Mouse (Mus musculus) thymus, postnatal 0 days (tissue): ENCODE results near the gene Zc3hav1. TPM values are rescaled to one million over a fixed set of nuclear protein-coding genes. Genes with fewer than 3 reads are reported as not detected.

ENCODE experiments used
- DNase-seq: peaks from one replicate; pipeline ENCODE4 v3.0.0-alpha.2; 2015; ENCODE audit warnings: low spot score
- polyA plus RNA-seq: library from polyadenylated mRNA; unstranded; fragments of >200 nt; fragmentation: Nextera tagmentation; extraction: Ambion mirVana; gene quantifications from 2 replicates; pipeline ENCODE4 v1.2.1, GENCODE M21; 2015

Gene Zc3hav1
- polyA plus RNA-seq, 1 experiment from 2014 or later, result 46.3 TPM

DNA sequence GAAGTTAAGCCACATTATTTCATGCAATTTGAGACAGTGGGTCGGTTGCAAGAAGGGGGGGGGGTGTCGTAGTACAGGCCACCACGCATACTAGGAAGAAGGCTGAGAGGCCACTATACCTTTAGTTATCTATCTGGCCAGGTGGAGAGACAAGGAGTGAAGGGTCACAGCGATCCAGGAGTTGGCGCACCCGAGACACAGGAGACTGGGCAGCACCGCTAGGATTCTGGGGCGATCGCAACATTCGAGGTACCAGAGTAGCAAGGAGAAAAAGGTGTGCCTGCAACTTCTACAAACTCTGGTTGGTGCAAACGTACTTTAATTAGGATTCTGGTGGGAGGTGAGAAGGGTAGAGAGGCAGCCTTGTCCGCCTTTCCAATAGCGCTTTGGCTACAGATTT, 1.2 kb downstream of the Zc3hav1 start:
- DNase-seq, result peak; percentile 10

GRCm38 (mm10) chr6:38352451-38352850, 2.0 kb downstream of the Zc3hav1 start:
- peak; percentile 56 for DNase-seq

GRCm38 (mm10) chr6:38351930-38352329, 2.5 kb downstream of the Zc3hav1 start:
- peak; percentile 45 for DNase-seq

- no peak for DNase-seq
These were observed 4.6 kb downstream of the Zc3hav1 start for GRCm38 (mm10) chr6:38349806-38350205.

DNA sequence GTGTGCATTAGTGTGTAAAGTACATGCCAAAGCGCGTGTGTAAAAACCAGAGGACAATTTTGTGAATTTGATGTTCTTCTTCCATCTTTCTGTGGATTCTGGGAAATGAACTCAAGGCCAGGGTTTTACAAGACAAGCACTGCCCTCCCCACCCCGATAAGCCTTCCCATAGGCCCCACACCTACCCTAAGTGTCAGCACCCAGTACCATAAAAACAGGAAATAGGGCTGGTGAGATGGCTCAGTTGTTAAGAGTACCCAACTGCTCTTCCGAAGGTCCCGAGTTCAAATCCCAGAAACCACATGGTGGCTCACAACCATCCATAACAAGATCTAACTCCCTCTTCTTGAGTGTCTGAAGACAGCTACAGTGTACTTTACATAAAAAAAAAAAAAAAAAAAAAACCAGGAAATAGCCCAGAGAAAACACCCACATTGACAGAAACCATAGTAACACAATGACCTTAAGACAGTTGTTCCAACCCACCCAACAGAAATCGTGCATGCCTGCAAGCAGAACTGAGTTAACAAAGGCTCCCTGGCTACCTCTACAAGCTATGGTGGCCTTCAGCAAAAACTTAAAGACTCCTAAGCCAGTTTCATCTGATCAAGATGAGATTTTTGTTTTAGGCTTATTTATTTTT, 5.5 kb downstream of the Zc3hav1 start:
- DNase-seq, result no peak

GRCm38 (mm10) chr6:38347875-38348274, 6.5 kb downstream of the Zc3hav1 start:
- DNase-seq, result no peak

DNA sequence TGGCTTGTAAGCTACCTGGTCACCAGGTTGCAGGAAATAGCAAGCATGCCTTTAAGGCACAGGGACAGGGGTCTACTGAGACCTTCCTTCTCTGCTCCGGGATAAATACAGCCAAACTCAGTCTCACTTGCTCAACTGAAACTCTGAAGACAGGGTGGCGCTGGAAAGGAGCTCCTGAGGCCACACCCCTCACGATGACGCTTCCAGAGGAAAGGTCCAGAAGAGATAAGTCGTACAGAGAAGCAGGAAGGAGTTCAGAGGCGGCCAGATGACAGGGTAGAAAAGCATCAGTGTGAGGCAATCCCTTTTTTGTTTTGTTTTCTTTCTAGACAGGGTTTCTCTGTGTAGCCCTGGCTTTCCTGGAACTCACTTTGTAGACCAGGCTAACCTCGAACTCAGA, 8.6 kb downstream of the Zc3hav1 start:
- peak; percentile 56 for DNase-seq

DNA sequence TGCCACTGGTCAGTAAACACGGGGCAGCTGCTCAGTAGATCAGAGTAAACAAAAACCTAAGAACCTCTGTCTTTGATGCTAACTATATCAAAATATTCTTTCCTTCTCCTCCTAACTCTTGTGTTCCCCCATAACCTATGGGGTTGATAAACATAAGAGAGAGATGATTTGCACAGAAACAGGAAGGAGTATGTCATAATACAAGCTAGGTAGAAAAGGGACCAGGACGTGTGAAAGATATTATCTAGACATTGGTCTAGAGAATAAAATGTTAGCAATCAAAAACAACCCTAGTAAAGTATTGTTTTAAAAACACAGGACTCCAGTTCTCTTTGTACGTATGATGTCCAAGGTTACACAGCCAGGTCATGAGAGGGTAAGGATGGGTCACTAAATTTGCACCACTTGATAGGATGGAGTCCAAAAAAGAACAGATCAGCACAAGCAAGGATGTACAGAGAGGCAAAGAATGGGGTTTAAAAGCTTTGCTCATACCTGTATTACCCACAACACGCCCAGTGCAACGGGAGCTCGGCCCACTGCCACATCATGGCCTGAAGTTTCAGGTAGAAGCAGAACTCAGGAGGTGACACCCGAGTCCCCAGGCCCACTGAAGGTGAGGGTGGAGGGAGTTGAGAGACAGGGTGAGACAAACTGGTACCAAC, 10.3 kb downstream of the Zc3hav1 start:
- DNase-seq, result no peak

GRCm38 (mm10) chr6:38343581-38343980, 10.8 kb downstream of the Zc3hav1 start:
- no peak for DNase-seq

DNA sequence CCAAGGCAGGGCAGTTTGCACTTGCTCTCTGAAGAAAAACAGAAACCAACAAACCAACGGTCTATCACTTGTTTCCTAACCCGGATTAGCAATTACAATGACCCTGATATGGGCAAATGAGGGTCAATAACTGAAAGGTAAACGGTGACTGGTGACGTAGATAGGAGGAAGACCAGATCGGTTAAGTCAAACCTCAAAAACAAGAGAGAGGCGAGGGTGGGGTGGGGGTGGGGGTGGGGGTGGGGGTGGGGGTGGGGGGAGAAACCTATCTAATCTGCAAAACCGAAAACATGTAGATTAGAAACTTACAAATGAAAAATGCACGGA, 11.8 kb downstream of the Zc3hav1 start:
- peak; percentile 6 for DNase-seq

- peak; percentile 45 for DNase-seq
These were observed 12.4 kb downstream of the Zc3hav1 start for GRCm38 (mm10) chr6:38341751-38342665.

DNA sequence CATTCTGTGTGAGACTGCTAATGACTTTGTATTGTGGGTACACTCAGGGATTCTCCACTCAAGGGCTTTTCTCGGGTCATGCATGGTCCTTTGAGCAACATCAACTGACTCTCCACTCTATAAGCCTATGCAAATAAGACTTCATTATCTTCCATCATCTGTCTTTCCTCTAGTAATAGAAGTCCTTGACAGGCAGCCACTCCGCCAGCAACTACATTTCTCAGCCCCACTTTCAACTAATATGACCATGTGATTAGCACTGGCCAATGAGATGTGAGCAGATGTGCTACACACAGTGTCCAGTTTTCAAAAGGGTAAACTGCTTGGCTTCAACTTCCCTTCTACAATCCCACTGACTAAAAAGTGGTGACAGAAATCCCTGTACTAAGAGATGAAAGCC, 15.3 kb downstream of the Zc3hav1 start:
- no peak for DNase-seq

DNA sequence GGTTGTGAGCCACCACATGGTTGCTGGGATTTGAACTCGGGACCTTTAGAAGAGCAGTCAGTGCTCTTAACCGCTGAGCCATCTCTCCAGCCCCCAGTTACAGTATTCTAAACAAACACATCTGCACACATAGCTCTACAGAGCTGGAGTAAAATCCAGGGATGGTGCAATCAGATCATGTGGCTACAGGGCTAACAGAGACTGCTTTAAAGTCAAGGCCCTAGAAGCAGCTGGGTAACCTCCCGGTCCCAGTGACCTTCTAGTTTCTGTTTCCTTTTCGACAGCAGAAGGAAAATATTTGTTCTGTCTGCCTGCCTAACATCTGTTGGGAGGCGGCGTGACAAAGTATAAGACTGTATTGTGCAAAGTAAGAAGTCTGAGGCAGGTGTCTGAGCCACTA, 16.5 kb downstream of the Zc3hav1 start:
- no peak for DNase-seq

GRCm38 (mm10) chr6:38337166-38337705, 17.2 kb downstream of the Zc3hav1 start:
- DNase-seq, result no peak

- DNase-seq, result no peak
These were observed 19.1 kb downstream of the Zc3hav1 start for GRCm38 (mm10) chr6:38335264-38335663.

DNA sequence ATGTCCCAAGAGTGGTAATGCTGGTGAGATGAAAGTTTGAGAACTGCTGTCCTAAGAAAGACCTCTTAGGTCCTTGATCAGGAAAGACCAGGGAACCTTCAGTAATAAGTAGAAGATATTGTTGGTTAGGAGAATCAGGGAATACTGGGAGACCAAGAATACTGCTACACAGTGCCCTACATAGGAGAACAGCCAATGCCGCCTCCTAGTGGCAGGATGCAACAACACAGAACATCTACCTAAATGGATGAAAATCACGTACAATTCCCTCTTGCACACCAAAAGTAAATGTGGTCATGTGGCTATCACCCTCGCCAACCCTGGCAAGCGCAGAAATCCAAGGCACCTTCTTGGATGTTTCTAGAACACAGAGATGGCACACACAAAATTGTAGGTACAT, 27.8 kb downstream of the Zc3hav1 start:
- DNase-seq, result peak; percentile 29

- no peak for DNase-seq
These were observed 33.8 kb downstream of the Zc3hav1 start for GRCm38 (mm10) chr6:38320621-38321020.

DNA sequence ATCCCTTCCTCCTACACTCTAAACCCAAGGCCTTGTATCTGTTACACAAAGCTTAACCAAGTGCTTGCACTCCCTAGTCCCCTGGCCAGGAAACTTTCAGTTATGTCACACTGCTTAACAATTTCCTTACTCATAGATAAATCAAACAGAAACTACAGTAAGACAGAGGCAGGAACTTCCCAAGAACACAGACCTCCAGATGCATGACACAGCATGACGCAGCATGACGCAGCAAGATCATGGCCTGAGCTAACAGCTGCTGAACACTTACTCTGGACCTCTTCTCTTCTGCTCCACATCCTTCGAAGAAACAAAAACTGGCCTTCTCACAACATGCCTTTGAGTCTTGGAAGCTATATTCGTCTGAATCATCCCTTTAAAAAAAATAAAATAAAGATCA, 38.4 kb downstream of the Zc3hav1 start:
- DNase-seq, result no peak

DNA sequence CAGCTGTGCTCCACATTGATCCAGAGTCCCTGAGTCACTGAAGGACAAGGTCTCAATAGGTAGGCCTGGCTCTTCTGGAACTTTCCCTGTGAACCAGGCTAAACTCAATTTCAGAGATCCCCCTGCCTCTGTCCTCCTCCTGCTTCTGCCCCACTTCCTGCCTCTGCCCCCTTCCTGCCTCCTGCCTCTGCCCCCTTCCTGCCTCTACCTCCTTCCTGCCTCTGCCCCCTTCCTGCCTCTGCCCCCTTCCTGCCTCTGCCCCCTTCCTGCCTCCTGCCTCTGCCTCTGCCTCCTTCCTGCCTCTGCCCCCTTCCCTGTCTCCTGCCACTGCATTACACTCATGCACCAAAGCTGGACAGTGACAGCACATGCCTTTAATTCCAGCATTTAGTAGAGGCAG, 44.7 kb downstream of the Zc3hav1 start:
- peak; percentile 7 for DNase-seq

GRCm38 (mm10) chr6:38304981-38305380, 49.4 kb downstream of the Zc3hav1 start:
- peak; percentile 5 for DNase-seq

GRCm38 (mm10) chr6:38298761-38299401, 55.5 kb downstream of the Zc3hav1 start, which contains the start of gene Zc3hav1l:
Zc3hav1l (minus strand) TSS chr6:38299259.
- peak; percentile 65 for DNase-seq
